Mouse (Mus musculus) adrenal gland, postnatal 25 days (tissue): ENCODE data around the gene Taf9. TPM values are rescaled to one million over a fixed set of nuclear protein-coding genes. Genes with fewer than 3 reads are reported as not detected.

ENCODE experiments used
- DNase-seq: peaks from one replicate; pipeline ENCODE4 v3.0.0; 2021; ENCODE audit warnings: mixed read lengths
- long read RNA-seq: library from polyadenylated mRNA; stranded (forward); transcript quantifications from one replicate; pipeline ENCODE4 v2.0.0, GENCODE M21; 2021
- total RNA-seq: library from RNA; stranded (reverse); gene quantifications from 2 replicates; pipeline ENCODE4 v1.2.3, GENCODE M21; 2021

Gene Taf9
- 4.9 and 13.1 TPM in 2 replicates for total RNA-seq
- long read RNA-seq, partial matches to known transcripts, result 0 of 2 reads
- long read RNA-seq, other reads (novel, unspliced or antisense), result 0 of 2 reads

- DNase-seq, result no peak
These were observed at the start of gene Taf9 for GRCm38 (mm10) chr13:100651439-100652186. Taf9 (plus strand) TSS chr13:100651579.

GRCm38 (mm10) chr13:100602239-100602902, 49.0 kb upstream of the Taf9 start:
- DNase-seq, result no peak

GRCm38 (mm10) chr13:100603031-100603737, 48.2 kb upstream of the Taf9 start:
- DNase-seq, result no peak

- no peak for DNase-seq
These were observed 47.7 kb upstream of the Taf9 start for GRCm38 (mm10) chr13:100603738-100604095.

GRCm38 (mm10) chr13:100605845-100606244, 45.5 kb upstream of the Taf9 start:
- no peak for DNase-seq

GRCm38 (mm10) chr13:100607756-100608155, 43.6 kb upstream of the Taf9 start:
- DNase-seq, result no peak

GRCm38 (mm10) chr13:100611266-100611665, 40.1 kb upstream of the Taf9 start:
- no peak for DNase-seq

- DNase-seq, result no peak
These were observed 39.1 kb upstream of the Taf9 start for GRCm38 (mm10) chr13:100612251-100612650.

GRCm38 (mm10) chr13:100612903-100613302, 38.5 kb upstream of the Taf9 start:
- DNase-seq, result no peak

- DNase-seq, result peak; percentile 39
These were observed 34.9 kb upstream of the Taf9 start, which contains the start of gene Marveld2 for GRCm38 (mm10) chr13:100616181-100617087. Marveld2 (minus strand) TSS chr13:100616971.

- no peak for DNase-seq
These were observed 33.8 kb upstream of the Taf9 start for GRCm38 (mm10) chr13:100617583-100617982.

GRCm38 (mm10) chr13:100622241-100622640, 29.1 kb upstream of the Taf9 start:
- DNase-seq, result no peak

- DNase-seq, result no peak
These were observed 17.2 kb upstream of the Taf9 start for GRCm38 (mm10) chr13:100634106-100634691.

- DNase-seq, result no peak
These were observed 8.7 kb upstream of the Taf9 start for GRCm38 (mm10) chr13:100642471-100643209.

GRCm38 (mm10) chr13:100648223-100648622, 3.2 kb upstream of the Taf9 start:
- DNase-seq, result no peak

GRCm38 (mm10) chr13:100650550-100651438, 585 bp upstream of the Taf9 start, which contains the start of the genes Ak6 and Rad17:
Ak6 (plus strand) TSS chr13:100650979.
Rad17 (minus strand) TSS chr13:100651051.
- DNase-seq, result peak; percentile 96

GRCm38 (mm10) chr13:100658091-100658490, 6.7 kb downstream of the Taf9 start:
- DNase-seq, result no peak

- peak; percentile 41 for DNase-seq
These were observed 8.6 kb downstream of the Taf9 start for GRCm38 (mm10) chr13:100659864-100660456.
